Mouse (Mus musculus) midbrain, embryonic 13.5 days (tissue): ENCODE results near the gene Gabbr2. TPM values are rescaled to one million over a fixed set of nuclear protein-coding genes. Genes with fewer than 3 reads are reported as not detected.

ENCODE experiments used
- ATAC-seq: fragments of 200-750 bp; cut with Nextera tagmentation; 2 replicates; pipeline ENCODE4 v1.8.0; 2017; ENCODE audit warnings: mild to moderate bottlenecking, moderate TSS enrichment, moderate library complexity
- H3K27ac ChIP-seq: fragments of 300-500 bp; sonication (generic); 2 replicates; pipeline ENCODE4 v1.5.1; 2015; ENCODE audit warnings: inconsistent platforms, mild to moderate bottlenecking, moderate library complexity
- H3K27me3 ChIP-seq: fragments of 300-500 bp; sonication (generic); 2 replicates; pipeline ENCODE4 v1.6.1; 2015; ENCODE audit warnings: mild to moderate bottlenecking, inconsistent platforms
- H3K36me3 ChIP-seq: fragments of 300-500 bp; sonication (generic); 2 replicates; pipeline ENCODE4 v1.6.1; 2015; ENCODE audit warnings: mild to moderate bottlenecking, inconsistent platforms
- H3K4me1 ChIP-seq: fragments of 300-500 bp; sonication (generic); replicated peaks from 2 replicates; pipeline ENCODE4 v1.6.1; 2015; ENCODE audit warnings: inconsistent platforms
- H3K4me2 ChIP-seq: fragments of 300-500 bp; sonication (generic); replicated peaks from 2 replicates; pipeline ENCODE4 v1.6.1; 2015; ENCODE audit warnings: moderate library complexity, mild to moderate bottlenecking, inconsistent platforms
- H3K4me3 ChIP-seq: fragments of 300-500 bp; sonication (generic); replicated peaks from 2 replicates; pipeline ENCODE4 v1.5.1; 2015; ENCODE audit warnings: mild to moderate bottlenecking, inconsistent platforms
- H3K9ac ChIP-seq: fragments of 300-500 bp; sonication (generic); replicated peaks from 2 replicates; pipeline ENCODE4 v1.6.1; 2015; ENCODE audit warnings: mild to moderate bottlenecking, inconsistent platforms
- H3K9me3 ChIP-seq: fragments of 300-500 bp; sonication (generic); 2 replicates; pipeline ENCODE4 v1.6.1; 2016; ENCODE audit warnings: mild to moderate bottlenecking, inconsistent platforms
- WGBS: fragments of 180-500 bp; shearing (Covaris S2); methylation state at CpG from one replicate; pipeline ENCODE4 v1.1.7; 2015; 5-methylcytosine and 5-hydroxymethylcytosine counted together
- polyA plus RNA-seq: library from polyadenylated mRNA; unstranded; fragments of >200 nt; fragmentation: Nextera tagmentation; extraction: Ambion mirVana; gene quantifications from 2 replicates; pipeline ENCODE4 v1.2.1, GENCODE M21; 2015

Gabbr2 gene
- polyA plus RNA-seq, 1 experiment from 2014 or later: 3.0 TPM

DNA sequence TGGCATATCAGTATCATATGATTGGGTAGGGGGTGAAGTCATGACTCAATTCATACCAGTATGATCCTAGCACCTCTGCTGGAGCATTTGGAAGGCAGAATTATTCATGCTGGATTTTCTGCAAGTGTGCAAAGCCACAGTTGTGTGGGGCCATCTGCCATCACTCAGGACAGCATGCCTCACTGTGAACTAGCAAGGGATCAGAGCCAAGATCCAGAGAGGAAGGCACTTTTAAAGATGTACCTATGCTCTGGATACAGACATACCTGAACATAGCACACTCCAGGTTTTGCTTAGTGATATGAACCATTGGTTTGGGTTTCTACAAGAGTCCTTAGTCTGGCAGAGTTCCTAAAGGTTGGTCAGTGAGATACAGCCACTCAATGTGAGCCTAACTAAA, 5.6 kb downstream of the Gabbr2 start:
- Histone ChIP-seq H3K9ac (no peak overlapping the region), H3K27me3 (peaks cover 23% of the 10 kb centered on the region), H3K4me1 (peaks cover 23% of the 10 kb centered on the region), H3K4me2 (no peak overlapping the region), H3K27ac (no peak overlapping the region), H3K36me3 (no peaks in the 10 kb centered on the region), H3K4me3 (no peak overlapping the region), H3K9me3 (no peaks in the 10 kb centered on the region)
- ATAC-seq: no peak

DNA sequence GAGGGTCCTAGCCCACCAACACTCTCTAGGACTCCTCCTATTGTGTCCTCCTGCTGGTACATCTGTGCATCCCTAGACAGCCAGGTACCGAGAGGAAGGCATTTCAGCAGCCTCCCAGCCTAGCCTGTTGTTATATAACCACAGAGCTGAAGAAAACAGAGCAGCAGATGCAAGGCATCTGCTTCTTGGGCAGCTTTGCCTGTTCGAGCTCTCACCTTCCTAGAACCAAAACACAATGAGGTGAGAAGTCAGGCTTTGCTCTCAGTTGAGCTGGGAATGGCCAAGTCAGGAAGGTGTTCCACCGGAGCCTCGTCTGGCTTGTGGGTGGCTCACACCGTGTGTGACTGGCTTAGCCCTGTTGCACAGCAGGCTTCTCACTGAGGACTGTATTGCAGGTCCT, 8.8 kb downstream of the Gabbr2 start:
- H3K4me3 ChIP-seq: no peak overlapping the region
- no peak for ATAC-seq
- H3K4me2 ChIP-seq: no peak overlapping the region
- no peaks in the 10 kb centered on the region; the same call in 1 of the 2 replicates for H3K27me3 ChIP-seq
- H3K36me3 ChIP-seq: no peaks in the 10 kb centered on the region
- H3K4me1 ChIP-seq: 0 out of 2 replicates have a peak, but pooled peaks cover 2% of the 10 kb centered on the region
- no peak overlapping the region for H3K9ac ChIP-seq
- 79% methylated on average over 5 of the region's 5 CpGs for WGBS
- no peaks in the 10 kb centered on the region for H3K9me3 ChIP-seq
- no peak overlapping the region for H3K27ac ChIP-seq

GRCm38 (mm10) chr4:46982094-46982493, 9.6 kb downstream of the Gabbr2 start:
- 91% methylated on average over 4 of the region's 4 CpGs for WGBS
- no peak for ATAC-seq
- Histone ChIP-seq H3K27ac (no peak overlapping the region), H3K36me3 (no peaks in the 10 kb centered on the region), H3K4me1 (0 out of 2 replicates have a peak, but pooled peaks cover 2% of the 10 kb centered on the region), H3K4me3 (no peak overlapping the region), H3K9ac (no peak overlapping the region), H3K4me2 (no peak overlapping the region), H3K9me3 (no peaks in the 10 kb centered on the region), H3K27me3 (no peaks in the 10 kb centered on the region)

DNA sequence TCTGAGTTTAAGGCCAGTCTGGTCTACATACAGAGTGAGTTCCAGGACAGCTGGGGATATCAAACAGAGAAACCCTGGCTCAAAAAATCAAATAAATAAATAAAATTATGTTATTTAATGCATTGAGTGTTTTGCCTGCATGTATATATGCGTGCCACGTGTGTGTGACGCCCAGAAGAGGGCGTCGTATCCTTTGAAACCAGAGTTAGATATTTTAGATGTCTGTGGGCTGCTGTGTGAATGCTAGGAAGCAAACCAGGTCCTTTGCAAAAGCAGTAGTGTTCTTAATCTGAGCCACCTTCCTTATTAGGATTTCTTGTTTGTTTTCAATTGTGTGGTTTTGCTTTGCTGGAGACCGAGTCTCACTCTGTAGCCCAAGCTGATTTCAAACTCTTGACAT, 13.3 kb downstream of the Gabbr2 start:
- Histone ChIP-seq H3K4me2 (no peak overlapping the region), H3K9ac (no peak overlapping the region), H3K36me3 (no peaks in the 10 kb centered on the region), H3K27ac (no peak overlapping the region), H3K27me3 (no peaks in the 10 kb centered on the region), H3K9me3 (no peaks in the 10 kb centered on the region), H3K4me1 (no peaks in the 10 kb centered on the region), H3K4me3 (no peak overlapping the region)
- 82% methylated on average over 6 of the region's 6 CpGs for whole genome bisulfite sequencing
- ATAC-seq: no peak

GRCm38 (mm10) chr4:46977161-46977560, 14.5 kb downstream of the Gabbr2 start:
- no peak overlapping the region for H3K4me2 ChIP-seq
- H3K9ac ChIP-seq: no peak overlapping the region
- no peak for ATAC-seq
- 93% methylated on average over 7 of the region's 7 CpGs for WGBS
- no peak overlapping the region for H3K27ac ChIP-seq
- H3K27me3 ChIP-seq: no peaks in the 10 kb centered on the region
- no peak overlapping the region for H3K4me3 ChIP-seq
- no peaks in the 10 kb centered on the region for H3K36me3 ChIP-seq
- no peaks in the 10 kb centered on the region for H3K9me3 ChIP-seq
- no peaks in the 10 kb centered on the region for H3K4me1 ChIP-seq

- no peak overlapping the region for H3K27ac ChIP-seq
- H3K9ac ChIP-seq: no peak overlapping the region
- no peaks in the 10 kb centered on the region for H3K9me3 ChIP-seq
- H3K27me3 ChIP-seq: no peaks in the 10 kb centered on the region
- WGBS: 87% methylated on average over 11 of the region's 11 CpGs
- H3K4me2 ChIP-seq: no peak overlapping the region
- no peaks in the 10 kb centered on the region for H3K4me1 ChIP-seq
- no peak overlapping the region for H3K4me3 ChIP-seq
- no peak for ATAC-seq
- no peaks in the 10 kb centered on the region for H3K36me3 ChIP-seq
Observed at GRCm38 (mm10) chr4:46976671-46977071, 15.0 kb downstream of the Gabbr2 start.

DNA sequence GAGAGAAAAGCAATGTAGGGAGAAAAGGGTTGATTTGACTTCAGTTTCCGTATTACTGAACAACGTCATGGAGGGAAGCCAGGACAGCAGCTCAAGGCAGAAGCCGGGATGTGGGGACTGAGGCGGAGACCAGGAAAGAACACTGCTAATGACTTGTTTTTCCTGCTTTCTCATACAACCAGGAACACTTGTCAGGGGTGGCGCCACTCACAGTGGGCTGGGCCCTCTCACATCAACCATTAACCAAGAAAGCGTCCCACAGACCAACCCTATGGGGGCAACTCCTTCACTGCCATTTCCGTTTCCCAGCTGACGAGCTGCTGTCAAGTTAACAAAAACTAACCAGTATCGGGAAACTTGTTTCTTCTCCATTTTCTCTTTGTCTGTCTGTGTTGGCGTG, 18.4 kb downstream of the Gabbr2 start:
- ATAC-seq: no peak
- 88% methylated on average over 10 of the region's 10 CpGs for WGBS

GRCm38 (mm10) chr4:46967981-46968380, 23.7 kb downstream of the Gabbr2 start:
- WGBS: 93% methylated on average over 10 of the region's 10 CpGs
- H3K4me2 ChIP-seq: no peak overlapping the region

More for the DNA sequence above, 18.4 kb downstream of the Gabbr2 start:
- Histone ChIP-seq H3K4me3 (no peak overlapping the region), H3K4me1 (no peaks in the 10 kb centered on the region), H3K27ac (no peak overlapping the region), H3K27me3 (no peaks in the 10 kb centered on the region), H3K4me2 (no peak overlapping the region), H3K9me3 (no peaks in the 10 kb centered on the region), H3K9ac (no peak overlapping the region), H3K36me3 (no peaks in the 10 kb centered on the region)

DNA sequence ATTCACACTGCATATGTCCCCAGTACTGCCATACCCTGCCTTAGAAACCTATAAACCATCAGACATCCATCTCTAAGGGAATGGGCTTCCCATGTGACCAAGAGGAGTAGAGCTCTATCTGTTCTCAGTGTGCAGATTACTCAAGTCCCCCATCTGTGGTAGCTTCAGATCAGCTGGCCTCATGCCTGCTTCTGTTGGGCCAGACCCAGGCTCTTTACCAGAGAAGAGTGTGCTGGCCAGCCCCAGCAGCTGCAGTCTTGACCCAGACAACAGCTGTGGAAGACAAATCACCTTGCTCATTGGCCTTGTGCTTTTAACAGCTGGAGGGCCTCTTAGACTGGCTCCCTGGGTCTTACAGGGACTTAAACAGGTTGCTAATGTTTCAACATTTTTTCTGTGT, 25.1 kb downstream of the Gabbr2 start:
- no peaks in the 10 kb centered on the region for H3K27me3 ChIP-seq
- no peak overlapping the region for H3K4me2 ChIP-seq
- H3K36me3 ChIP-seq: no peaks in the 10 kb centered on the region
- H3K27ac ChIP-seq: no peak overlapping the region
- no peaks in the 10 kb centered on the region for H3K9me3 ChIP-seq
- no peak for ATAC-seq
- H3K4me1 ChIP-seq: no peaks in the 10 kb centered on the region
- H3K9ac ChIP-seq: no peak overlapping the region
- H3K4me3 ChIP-seq: no peak overlapping the region

More at GRCm38 (mm10) chr4:46967981-46968380, 23.7 kb downstream of the Gabbr2 start:
- H3K4me1 ChIP-seq: no peaks in the 10 kb centered on the region
- H3K9ac ChIP-seq: no peak overlapping the region
- H3K27ac ChIP-seq: no peak overlapping the region
- no peaks in the 10 kb centered on the region for H3K27me3 ChIP-seq
- no peaks in the 10 kb centered on the region for H3K9me3 ChIP-seq
- H3K36me3 ChIP-seq: no peaks in the 10 kb centered on the region
- ATAC-seq: no peak
- no peak overlapping the region for H3K4me3 ChIP-seq

DNA sequence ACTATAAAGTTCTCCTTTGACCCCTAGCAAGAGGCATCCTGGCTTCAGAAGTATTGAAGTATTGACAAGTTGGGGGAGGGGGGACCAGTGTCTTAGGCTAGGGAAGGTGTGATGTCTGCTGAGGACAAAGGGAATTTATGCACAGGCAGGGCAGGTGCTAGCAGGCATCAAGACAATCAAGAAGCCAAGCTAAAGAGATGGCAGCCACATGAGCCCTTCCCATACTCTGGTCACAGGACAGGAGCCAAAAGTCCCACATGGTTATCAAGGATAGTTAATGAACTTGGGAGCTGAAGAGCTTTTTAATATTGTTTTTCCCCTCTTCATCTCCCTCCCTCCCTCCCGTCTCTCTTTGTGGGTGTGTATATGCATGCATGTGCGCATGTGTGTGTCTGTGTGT, 30.3 kb downstream of the Gabbr2 start:
- no peak overlapping the region for H3K4me3 ChIP-seq
- 94% methylated on average over 2 of the region's 2 CpGs for WGBS
- H3K4me2 ChIP-seq: no peak overlapping the region
- H3K27ac ChIP-seq: no peak overlapping the region
- H3K36me3 ChIP-seq: no peaks in the 10 kb centered on the region
- H3K27me3 ChIP-seq: no peaks in the 10 kb centered on the region
- H3K9ac ChIP-seq: no peak overlapping the region
- ATAC-seq: no peak
- no peaks in the 10 kb centered on the region for H3K4me1 ChIP-seq
- no peaks in the 10 kb centered on the region for H3K9me3 ChIP-seq

GRCm38 (mm10) chr4:46960208-46960607, 31.5 kb downstream of the Gabbr2 start:
- Histone ChIP-seq H3K27ac (no peak overlapping the region), H3K4me3 (no peak overlapping the region), H3K4me2 (no peak overlapping the region), H3K9me3 (no peaks in the 10 kb centered on the region), H3K27me3 (no peaks in the 10 kb centered on the region), H3K9ac (no peak overlapping the region), H3K4me1 (no peaks in the 10 kb centered on the region), H3K36me3 (no peaks in the 10 kb centered on the region)
- 91% methylated on average over 10 of the region's 10 CpGs for WGBS
- no peak for ATAC-seq

DNA sequence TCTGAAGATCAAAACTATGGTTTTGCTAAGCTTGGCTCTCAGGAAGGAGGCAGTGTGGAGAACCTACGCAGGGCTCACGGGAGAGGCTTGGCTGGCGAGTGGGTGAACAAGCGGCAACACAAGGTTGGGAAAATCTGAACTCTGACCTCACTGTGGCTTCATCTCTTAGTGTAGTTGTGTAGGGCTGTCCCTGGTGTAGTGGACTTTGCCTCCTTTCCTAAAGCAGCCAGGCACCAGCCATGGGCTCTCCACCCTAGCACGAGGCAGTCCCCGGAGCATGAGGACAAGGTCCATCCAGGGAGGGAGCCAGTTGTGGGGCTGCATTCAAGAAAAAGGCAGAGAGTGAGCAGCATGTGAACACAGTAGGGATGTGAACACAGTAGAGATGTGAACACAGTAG, 31.9 kb downstream of the Gabbr2 start:
- whole genome bisulfite sequencing: 96% methylated on average over 6 of the region's 6 CpGs
- Histone ChIP-seq H3K4me2 (no peak overlapping the region), H3K27me3 (no peaks in the 10 kb centered on the region), H3K4me3 (no peak overlapping the region), H3K36me3 (no peaks in the 10 kb centered on the region), H3K27ac (no peak overlapping the region), H3K4me1 (no peaks in the 10 kb centered on the region), H3K9me3 (no peaks in the 10 kb centered on the region), H3K9ac (no peak overlapping the region)
- ATAC-seq: no peak

- 86% methylated on average over 7 of the region's 7 CpGs for WGBS
- no peaks in the 10 kb centered on the region for H3K4me1 ChIP-seq
- no peak overlapping the region for H3K4me2 ChIP-seq
- no peak overlapping the region for H3K4me3 ChIP-seq
- no peaks in the 10 kb centered on the region for H3K9me3 ChIP-seq
- no peak overlapping the region for H3K27ac ChIP-seq
- no peak for ATAC-seq
- no peak overlapping the region for H3K9ac ChIP-seq
- H3K27me3 ChIP-seq: no peaks in the 10 kb centered on the region
- no peaks in the 10 kb centered on the region for H3K36me3 ChIP-seq
Observed at GRCm38 (mm10) chr4:46957955-46958354, 33.7 kb downstream of the Gabbr2 start.
